Mouse (Mus musculus) lung, postnatal 0 days (tissue): ENCODE measurements around the gene Nfix. TPM values are rescaled to one million over a fixed set of nuclear protein-coding genes. Genes with fewer than 3 reads are reported as not detected.
A peak's percentile ranks its signal among the peaks of the same experiment; 100 is the strongest.

Experiments
- ATAC-seq: fragments of 200-750 bp; cut with Nextera tagmentation; 2 replicates; pipeline ENCODE4 v1.8.0; 2017; ENCODE audit warnings: moderate library complexity
- DNase-seq: peaks from one replicate; pipeline ENCODE4 v3.0.0-alpha.2; 2016; ENCODE audit warnings: low spot score
- H3K27ac ChIP-seq: fragments of 300-500 bp; sonication (generic); 2 replicates; pipeline ENCODE4 v1.5.1; 2014; ENCODE audit warnings: antibody characterized with exemption, mild to moderate bottlenecking, low read length, mixed read lengths
- H3K27me3 ChIP-seq: fragments of 300-500 bp; sonication (generic); replicated peaks from 2 replicates; pipeline ENCODE4 v1.6.1; 2014; ENCODE audit warnings: low read length, mixed read lengths; ENCODE audit not compliant: insufficient read depth
- H3K36me3 ChIP-seq: fragments of 300-500 bp; sonication (generic); 2 replicates; pipeline ENCODE4 v1.6.1; 2014; ENCODE audit warnings: low read length, mixed read lengths; ENCODE audit not compliant: insufficient read depth
- H3K4me1 ChIP-seq: fragments of 300-500 bp; sonication (generic); 2 replicates; pipeline ENCODE4 v1.6.1; 2014; ENCODE audit warnings: antibody characterized with exemption, low read depth, low read length, mixed read lengths; ENCODE audit not compliant: insufficient read depth
- H3K4me2 ChIP-seq: fragments of 300-500 bp; sonication (generic); replicated peaks from 2 replicates; pipeline ENCODE4 v1.6.1; 2014; ENCODE audit warnings: low read depth, mild to moderate bottlenecking, low read length, moderate library complexity, mixed read lengths
- H3K4me3 ChIP-seq: fragments of 300-500 bp; sonication (generic); 2 replicates; pipeline ENCODE4 v1.5.1; 2014; ENCODE audit warnings: low read depth, low read length
- H3K9ac ChIP-seq: fragments of 300-500 bp; sonication (generic); replicated peaks from 2 replicates; pipeline ENCODE4 v1.6.1; 2014; ENCODE audit warnings: low read depth, mild to moderate bottlenecking
- H3K9me3 ChIP-seq: fragments of 300-500 bp; sonication (generic); 2 replicates; pipeline ENCODE4 v1.6.1; 2016; ENCODE audit warnings: low read length, mixed read lengths
- CTCF ChIP-seq: IDR thresholded peaks from 2 replicates; pipeline ENCODE4 v1.5.1; 2016; ENCODE audit warnings: antibody characterized with exemption, mild to moderate bottlenecking
- EP300 ChIP-seq: IDR thresholded peaks from 2 replicates; pipeline ENCODE4 v1.6.1; 2016; ENCODE audit warnings: antibody characterized with exemption, mild to moderate bottlenecking, control low read depth
- WGBS: fragments of 180-500 bp; shearing (Covaris S2); extraction: QIAGEN DNeasy Blood & Tissue Kit; methylation state at CpG from one replicate; pipeline ENCODE4 v1.1.7; 2014; 5-methylcytosine and 5-hydroxymethylcytosine counted together
- polyA plus RNA-seq: library from polyadenylated mRNA; unstranded; fragments of >200 nt; fragmentation: Nextera tagmentation; extraction: Ambion mirVana; gene quantifications from 2 replicates; pipeline ENCODE4 v1.2.1, GENCODE M21; 2015

Gene Nfix
- polyA plus RNA-seq, 1 experiment from 2014 or later: 38.8 TPM

- Histone ChIP-seq H3K4me3 (no peak overlapping the region), H3K27ac (no peak overlapping the region), H3K36me3 (peaks cover 29% of the 10 kb centered on the region), H3K4me2 (no peak overlapping the region), H3K9me3 (no peaks in the 10 kb centered on the region), H3K9ac (no peak overlapping the region), H3K27me3 (no peaks in the 10 kb centered on the region), H3K4me1 (peaks cover 1% of the 10 kb centered on the region; the same call in 1 of the 2 replicates)
- no peak for ATAC-seq
- WGBS: 82% methylated on average over 15 of the region's 15 CpGs
- TF ChIP-seq CTCF: no peak
- TF ChIP-seq EP300: no peak
- no peak for DNase-seq
These were observed 37.8 kb upstream of the Nfix start for GRCm38 (mm10) chr8:84837912-84838470.

GRCm38 (mm10) chr8:84837149-84837911 lies 37.2 kb upstream of the Nfix start:
- no peak overlapping the region for H3K4me2 ChIP-seq
- TF ChIP-seq EP300 (no peak), CTCF (peak; percentile 13; the same call in 1 of the 2 replicates)
- peaks cover 4% of the 10 kb centered on the region; the same call in 1 of the 2 replicates for H3K4me1 ChIP-seq
- H3K9ac ChIP-seq: no peak overlapping the region
- no peak overlapping the region for H3K27ac ChIP-seq
- ATAC-seq: no peak
- H3K27me3 ChIP-seq: no peaks in the 10 kb centered on the region
- no peak overlapping the region for H3K4me3 ChIP-seq
- peaks cover 23% of the 10 kb centered on the region for H3K36me3 ChIP-seq
- H3K9me3 ChIP-seq: no peaks in the 10 kb centered on the region
- 57% methylated on average over 8 of the region's 8 CpGs for WGBS
- DNase-seq: no peak

- ATAC-seq (peak; percentile 11; the same call in 1 of the 2 replicates), DNase-seq (peak; percentile 50)
- TF ChIP-seq EP300 (no peak), CTCF (no peak)
- peaks cover 4% of the 10 kb centered on the region; the same call in 1 of the 2 replicates for H3K4me1 ChIP-seq
- no peaks in the 10 kb centered on the region for H3K27me3 ChIP-seq
- 47% methylated on average over 10 of the region's 10 CpGs for WGBS
- peaks cover 22% of the 10 kb centered on the region for H3K36me3 ChIP-seq
- no peak overlapping the region for H3K27ac ChIP-seq
- no peak overlapping the region for H3K9ac ChIP-seq
- no peak overlapping the region for H3K4me3 ChIP-seq
- no peaks in the 10 kb centered on the region for H3K9me3 ChIP-seq
- H3K4me2 ChIP-seq: no peak overlapping the region
These were observed 35.0 kb upstream of the Nfix start for GRCm38 (mm10) chr8:84834866-84835855.

- Histone ChIP-seq H3K36me3 (peaks cover 22% of the 10 kb centered on the region), H3K4me2 (no peak overlapping the region), H3K4me3 (no peak overlapping the region), H3K9me3 (no peaks in the 10 kb centered on the region), H3K27me3 (no peaks in the 10 kb centered on the region), H3K27ac (no peak overlapping the region), H3K9ac (no peak overlapping the region), H3K4me1 (peaks cover 4% of the 10 kb centered on the region; the same call in 1 of the 2 replicates)
- TF ChIP-seq EP300 (no peak), CTCF (no peak)
- ATAC-seq: no peak
- 84% methylated on average over 19 of the region's 19 CpGs for WGBS
- DNase-seq: no peak
These were observed 34.1 kb upstream of the Nfix start for GRCm38 (mm10) chr8:84834002-84834865.
